Mouse (Mus musculus): ENCODE results near the gene Cfap126.
"Not testable (repeated sequence)": the region's sequence is repeated elsewhere in the genome, so short reads cannot be mapped to it uniquely, and the experiment has no call there.

GRCm38 (mm10) chr1:171064491-171065242 lies 49.1 kb upstream of the Cfap126 start, which contains the start of gene Fcgr3:
- not testable (repeated sequence) for TF ChIP-seq CTCF, POLR2A (IDR thresholded peaks at IDR 0.05; ENCODE audit: extremely low read depth, insufficient read depth, low read length)
